ENCODE assay signal across 14 mouse cellular contexts in genomic region chr6:5218190-5218589, GRCm38 (mm10). TPM values are rescaled to one million over a fixed set of nuclear protein-coding genes. Genes with fewer than 3 reads are reported as not detected.
"Had no signal": no experiment of that assay in that cellular context is flagged by ENCODE, and none has a peak within 500 bp of the region (broad histone marks: within the 10 kb centered on the region; RNA-seq: fewer than 3 reads in every experiment).

No protein-coding gene starts in this region.

- H3K4me2 ChIP-seq: limb, embryonic 12.5 days; neural tube, embryonic 15.5 days had no signal

- ATAC-seq: intestine, embryonic 16.5 days had no signal

- H3K4me3 ChIP-seq: limb, embryonic 12.5 days; myocyte; neural tube, embryonic 15.5 days had no signal

- H3K27ac ChIP-seq: limb, embryonic 12.5 days; neural tube, embryonic 15.5 days had no signal

- DNase-seq: kidney, adult 8-10 months; kidney, postnatal 25 days; layer of hippocampus, adult 9-11 months; layer of hippocampus, postnatal 36 days; lung, postnatal 36 days; midbrain, embryonic 14.5 days; right cerebral cortex, adult 18-20 months; thymus, adult 18-20 months; thymus, postnatal 14 days had no signal

- H3K9ac ChIP-seq: limb, embryonic 12.5 days; neural tube, embryonic 15.5 days had no signal

- H3K36me3 ChIP-seq: limb, embryonic 12.5 days; neural tube, embryonic 15.5 days had no signal

- H3K4me1 ChIP-seq: limb, embryonic 12.5 days; neural tube, embryonic 15.5 days had no signal

- H3K27me3 ChIP-seq: limb, embryonic 12.5 days; neural tube, embryonic 15.5 days had no signal

- H3K9me3 ChIP-seq: limb, embryonic 12.5 days; neural tube, embryonic 15.5 days had no signal

RNA-seq across cellular contexts. Expression of gene Pon1, which starts 24.4 kb away (rescaled TPM):
- polyA plus RNA-seq: intestine, embryonic 16.5 days; limb, embryonic 12.5 days; midbrain, embryonic 14.5 days; myocyte; neural tube, embryonic 11.5 days; neural tube, embryonic 15.5 days had no signal
